Mouse (Mus musculus) effector memory CD4-positive, alpha-beta T cell, adult 5 months (primary cell): ENCODE data around the gene Olfr576. TPM values are rescaled to one million over a fixed set of nuclear protein-coding genes. Genes with fewer than 3 reads are reported as not detected.

Experiments
- polyA plus RNA-seq: library from polyadenylated mRNA; unstranded; fragments of 100-300 nt; shearing (Covaris generic); gene quantifications from one replicate; pipeline ENCODE4 v1.2.1, GENCODE M21; 2017

The Olfr576 gene
- not detected for polyA plus RNA-seq

GRCm38 (mm10) chr7:102962360-102962759, at the start of gene Olfr576:
Olfr576 (plus strand) TSS chr7:102962660.

DNA sequence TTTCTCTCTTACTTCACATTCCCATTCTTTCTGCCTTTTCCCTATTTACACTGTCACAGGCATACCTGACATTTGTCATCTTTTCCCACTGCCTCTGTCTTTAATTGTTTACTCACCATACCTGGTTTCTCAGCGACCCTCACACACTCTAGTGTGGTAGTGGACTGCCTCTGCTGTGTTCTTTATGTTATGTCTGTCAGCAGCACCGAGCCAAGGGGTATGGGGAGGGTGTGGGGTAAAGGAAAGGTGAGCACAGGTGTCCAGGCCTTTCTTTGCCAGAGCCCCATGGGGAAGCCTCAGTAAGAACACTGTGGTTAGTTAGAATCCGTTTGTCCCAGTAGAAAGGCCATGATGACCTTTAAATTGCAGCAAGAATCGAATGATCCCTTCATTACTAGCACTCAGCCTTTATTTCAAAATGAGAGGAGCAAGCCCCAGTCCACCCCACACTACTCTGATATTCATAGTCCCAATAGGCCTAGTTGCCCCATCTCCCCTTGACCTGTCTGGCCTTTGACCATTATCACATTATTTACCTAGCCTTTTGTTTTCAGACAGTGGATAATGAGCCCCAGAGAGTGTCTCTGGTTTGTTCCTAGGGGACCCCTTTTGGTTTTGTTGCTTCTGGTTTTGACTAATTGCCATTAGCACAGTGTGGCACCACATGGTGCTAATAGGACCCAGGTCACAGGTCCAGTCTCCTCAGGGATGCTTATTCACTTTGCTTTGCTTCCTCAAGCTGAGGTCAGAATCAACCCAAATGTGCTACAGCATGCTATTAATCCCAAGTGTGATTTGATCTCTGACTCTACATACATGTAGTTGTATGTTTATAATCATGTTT, 45.2 kb upstream of the Olfr576 start, which contains the start of gene Olfr571:
Olfr571 (minus strand) TSS at position 505 of the 844 bp plus-strand sequence.

DNA sequence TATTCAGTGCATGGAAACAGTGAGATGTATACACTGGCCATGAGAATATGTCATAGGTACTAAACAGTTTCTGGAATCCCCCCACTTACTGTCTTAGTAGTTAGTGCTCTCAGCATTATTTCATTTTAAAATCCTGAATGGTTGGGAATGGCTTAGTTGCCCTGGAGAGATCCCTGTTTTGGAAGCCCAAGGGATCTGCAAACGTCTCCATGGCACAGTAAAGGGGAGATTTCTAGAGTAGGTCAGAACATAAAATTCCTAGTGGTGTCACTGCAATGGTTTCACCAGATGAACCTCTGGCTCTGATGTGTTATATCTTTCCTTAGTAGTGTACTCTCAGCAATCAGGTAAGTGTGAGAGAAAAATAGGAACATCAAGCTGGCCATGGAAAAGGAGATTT, 38.4 kb upstream of the Olfr576 start, which contains the start of gene Olfr572:
Olfr572 (plus strand) TSS at position 301 of the 400 bp plus-strand sequence.

GRCm38 (mm10) chr7:102942475-102942874, 20.0 kb upstream of the Olfr576 start, which contains the start of gene Olfr573-ps1:
Olfr573-ps1 (minus strand) TSS chr7:102942575.

GRCm38 (mm10) chr7:102948167-102948566, 14.3 kb upstream of the Olfr576 start, which contains the start of gene Olfr574:
Olfr574 (plus strand) TSS chr7:102948467.

DNA sequence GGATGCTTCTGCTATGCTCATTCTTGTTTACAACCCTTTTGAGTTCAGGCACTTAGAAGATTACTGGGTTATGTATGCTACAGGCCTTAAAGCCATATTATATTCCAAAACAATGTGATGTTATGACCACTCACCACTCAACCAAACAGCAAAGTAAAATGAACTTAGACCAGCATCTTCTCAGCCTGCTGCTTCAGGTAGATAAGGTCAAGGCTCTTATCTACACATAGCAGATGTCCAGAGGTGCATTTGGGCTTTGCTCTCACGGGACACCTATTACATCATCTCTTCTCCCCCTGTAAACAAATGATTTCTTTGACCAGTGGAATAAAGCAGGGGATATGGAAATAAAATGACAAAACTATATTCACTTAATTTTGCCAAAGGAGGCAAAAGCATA, 3.9 kb upstream of the Olfr576 start, which contains the start of gene Olfr575:
Olfr575 (minus strand) TSS at position 183 of the 400 bp plus-strand sequence.

GRCm38 (mm10) chr7:102975843-102976242, 13.4 kb downstream of the Olfr576 start, which contains the start of gene Olfr577:
Olfr577 (minus strand) TSS chr7:102975943.

DNA sequence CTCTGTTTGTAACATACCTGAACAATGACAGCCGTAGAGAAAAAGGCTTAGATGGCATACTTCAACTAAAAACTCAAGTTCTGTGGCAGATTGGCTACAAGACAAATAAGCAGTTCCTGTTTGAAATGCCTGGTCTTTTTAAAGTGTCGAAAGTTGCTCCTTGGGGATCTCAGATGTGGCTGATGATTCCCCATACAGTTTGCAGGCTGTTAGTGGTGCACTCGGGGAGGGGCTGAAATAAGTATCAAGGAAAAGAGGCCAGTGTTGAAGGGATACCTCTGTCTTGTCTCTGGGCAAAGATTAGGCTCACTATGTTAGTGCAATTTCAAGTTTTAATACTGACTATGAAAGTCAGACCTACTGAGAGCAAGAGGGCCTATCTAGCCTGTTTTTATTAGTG, 26.8 kb downstream of the Olfr576 start, which contains the start of gene Olfr578:
Olfr578 (minus strand) TSS at position 101 of the 400 bp plus-strand sequence.

Other genes starting within 250 kb of the Olfr576 start
- not detected for gene Olfr33, start 243.6 kb upstream of the Olfr576 start, polyA plus RNA-seq
- not detected for gene Olfr559, start 235.2 kb upstream of the Olfr576 start, polyA plus RNA-seq
- gene Olfr560, start 203.3 kb upstream of the Olfr576 start, polyA plus RNA-seq = not detected
- gene Olfr78, start 203.2 kb upstream of the Olfr576 start, polyA plus RNA-seq = not detected
- not detected for gene Olfr561, start 191.4 kb upstream of the Olfr576 start, polyA plus RNA-seq
- not detected for gene Olfr564, start 159.2 kb upstream of the Olfr576 start, polyA plus RNA-seq
- not detected for gene Olfr566, start 103.9 kb upstream of the Olfr576 start, polyA plus RNA-seq
- gene Olfr568, start 85.5 kb upstream of the Olfr576 start, polyA plus RNA-seq = not detected
- not detected for gene Olfr569, start 71.8 kb upstream of the Olfr576 start, polyA plus RNA-seq
- gene Olfr570, start 68.1 kb upstream of the Olfr576 start, polyA plus RNA-seq = not detected
- gene Olfr571, start 45.1 kb upstream of the Olfr576 start, polyA plus RNA-seq = not detected
- not detected for gene Olfr572, start 38.3 kb upstream of the Olfr576 start, polyA plus RNA-seq
- gene Olfr573-ps1, start 20.1 kb upstream of the Olfr576 start, polyA plus RNA-seq = not detected
- gene Olfr574, start 14.2 kb upstream of the Olfr576 start, polyA plus RNA-seq = not detected
- not detected for gene Olfr575, start 3.9 kb upstream of the Olfr576 start, polyA plus RNA-seq
- gene Olfr577, start 13.3 kb downstream of the Olfr576 start, polyA plus RNA-seq = not detected
- not detected for gene Olfr578, start 26.7 kb downstream of the Olfr576 start, polyA plus RNA-seq
- gene Olfr582, start 75.4 kb downstream of the Olfr576 start, polyA plus RNA-seq = not detected
- not detected for gene Olfr583, start 88.6 kb downstream of the Olfr576 start, polyA plus RNA-seq
- gene Olfr584, start 119.2 kb downstream of the Olfr576 start, polyA plus RNA-seq = not detected
- not detected for gene Olfr585, start 135.1 kb downstream of the Olfr576 start, polyA plus RNA-seq
- not detected for gene Olfr586, start 163.0 kb downstream of the Olfr576 start, polyA plus RNA-seq
- not detected for gene Olfr588-ps1, start 178.2 kb downstream of the Olfr576 start, polyA plus RNA-seq
- gene Olfr589, start 193.7 kb downstream of the Olfr576 start, polyA plus RNA-seq = not detected
- 0.11 TPM for gene Olfr591, start 215.7 kb downstream of the Olfr576 start, polyA plus RNA-seq
- 0.06 TPM for gene Olfr592, start 222.1 kb downstream of the Olfr576 start, polyA plus RNA-seq
- gene Olfr593, start 249.2 kb downstream of the Olfr576 start, polyA plus RNA-seq = not detected